Mouse (Mus musculus) c-Kit-negative CD71-positive TER-119-positive erythroid progenitor cells, embryonic 14.5 days (primary cell): ENCODE measurements around the gene Gatad2b.

Source experiments
- DNase-seq: peaks from one replicate; pipeline ENCODE4 v3.0.0-alpha.2; 2013; ENCODE audit warnings: low read depth, low spot score

Gatad2b gene

GRCm38 (mm10) chr3:90381727-90382126, 88.7 kb downstream of the Gatad2b start:
- DNase-seq = no peak

GRCm38 (mm10) chr3:90383690-90384089, 90.7 kb downstream of the Gatad2b start:
- DNase-seq = no peak

- DNase-seq = no peak
Measured at GRCm38 (mm10) chr3:90384851-90385375, 91.9 kb downstream of the Gatad2b start.

GRCm38 (mm10) chr3:90386817-90387216, 93.8 kb downstream of the Gatad2b start:
- DNase-seq = no peak

GRCm38 (mm10) chr3:90387483-90387882, 94.5 kb downstream of the Gatad2b start:
- no peak for DNase-seq

- DNase-seq = no peak
Measured at GRCm38 (mm10) chr3:90388192-90388591, 95.2 kb downstream of the Gatad2b start.

GRCm38 (mm10) chr3:90388726-90389510, 95.9 kb downstream of the Gatad2b start:
- no peak for DNase-seq

- no peak for DNase-seq
Measured at GRCm38 (mm10) chr3:90389511-90390490, 96.8 kb downstream of the Gatad2b start, which contains the start of gene Slc27a3. TSS of gene Slc27a3 (minus strand) at chr3:90389938.

GRCm38 (mm10) chr3:90391004-90391403, 98.0 kb downstream of the Gatad2b start:
- no peak for DNase-seq

GRCm38 (mm10) chr3:90391941-90392340, 99.0 kb downstream of the Gatad2b start:
- DNase-seq = no peak

GRCm38 (mm10) chr3:90392661-90393060, 99.7 kb downstream of the Gatad2b start:
- no peak for DNase-seq

- DNase-seq = no peak
Measured at GRCm38 (mm10) chr3:90395629-90396028, 102.7 kb downstream of the Gatad2b start.

- no peak for DNase-seq
Measured at GRCm38 (mm10) chr3:90400993-90401392, 108.0 kb downstream of the Gatad2b start.

- no peak for DNase-seq
Measured at GRCm38 (mm10) chr3:90404121-90404520, 111.1 kb downstream of the Gatad2b start.

- DNase-seq = no peak
Measured at GRCm38 (mm10) chr3:90404609-90405008, 111.6 kb downstream of the Gatad2b start.

GRCm38 (mm10) chr3:90406414-90406813, 113.4 kb downstream of the Gatad2b start:
- DNase-seq = no peak

GRCm38 (mm10) chr3:90408721-90409120, 115.7 kb downstream of the Gatad2b start:
- no peak for DNase-seq

GRCm38 (mm10) chr3:90412312-90413010, 119.5 kb downstream of the Gatad2b start:
- no peak for DNase-seq

GRCm38 (mm10) chr3:90413011-90413396, 120.0 kb downstream of the Gatad2b start:
- DNase-seq = no peak
